Mouse (Mus musculus) kidney, adult 8-10 months (tissue): ENCODE results near the gene 2310057N15Rik.
A peak's percentile ranks its signal among the peaks of the same experiment; 100 is the strongest.
"Not testable (repeated sequence)": the region's sequence is repeated elsewhere in the genome, so short reads cannot be mapped to it uniquely, and the experiment has no call there.

ENCODE experiments used
- DNase-seq, 2 experiments: peaks; one replicate each; pipeline ENCODE4 v3.0.0; 2022

The 2310057N15Rik gene

GRCm38 (mm10) chr16:88774106-88774505 is at the start of gene 2310057N15Rik:
Gene 2310057N15Rik, minus strand, starts transcription at chr16:88774206.
- DNase-seq, result no peak

GRCm38 (mm10) chr16:88823736-88824135 is 49.7 kb upstream of the 2310057N15Rik start:
- DNase-seq, result peak in 1 of 2 experiments; percentile 20

- no peak for DNase-seq
Measured at GRCm38 (mm10) chr16:88820066-88820465, 46.1 kb upstream of the 2310057N15Rik start, which contains the start of gene Krtap15. Gene Krtap15, plus strand, starts transcription at chr16:88820215.

- no peak for DNase-seq
Measured at GRCm38 (mm10) chr16:88811827-88812226, 37.8 kb upstream of the 2310057N15Rik start, which contains the start of gene Gm20741. Gene Gm20741, minus strand, starts transcription at chr16:88812220.

GRCm38 (mm10) chr16:88786786-88787185 is 12.8 kb upstream of the 2310057N15Rik start:
- DNase-seq, result no peak

- no peak for DNase-seq
Measured at GRCm38 (mm10) chr16:88777596-88777995, 3.6 kb upstream of the 2310057N15Rik start, which contains the start of gene Gm5965. Gene Gm5965, plus strand, starts transcription at chr16:88777896.

GRCm38 (mm10) chr16:88758547-88758946 is 15.5 kb downstream of the 2310057N15Rik start, which contains the start of gene 2310034C09Rik:
Gene 2310034C09Rik, plus strand, starts transcription at chr16:88758847.
- not testable (repeated sequence) for DNase-seq

- not testable (repeated sequence) for DNase-seq
Measured at GRCm38 (mm10) chr16:88751535-88751934, 22.5 kb downstream of the 2310057N15Rik start, which contains the start of gene Krtap13. Gene Krtap13, minus strand, starts transcription at chr16:88751635.

- DNase-seq, result no peak
Measured at GRCm38 (mm10) chr16:88747943-88748342, 26.1 kb downstream of the 2310057N15Rik start.

- no peak for DNase-seq
Measured at GRCm38 (mm10) chr16:88744750-88745340, 29.2 kb downstream of the 2310057N15Rik start.

- DNase-seq, result no peak
Measured at GRCm38 (mm10) chr16:88735391-88735790, 38.6 kb downstream of the 2310057N15Rik start.

GRCm38 (mm10) chr16:88728812-88729275 is 45.2 kb downstream of the 2310057N15Rik start, which contains the start of gene Krtap13-1:
Gene Krtap13-1, plus strand, starts transcription at chr16:88728862.
- no peak for DNase-seq
